Mouse (Mus musculus): ENCODE data around the gene Prickle4.
A peak's percentile ranks its signal among the peaks of the same experiment; 100 is the strongest.

DNA sequence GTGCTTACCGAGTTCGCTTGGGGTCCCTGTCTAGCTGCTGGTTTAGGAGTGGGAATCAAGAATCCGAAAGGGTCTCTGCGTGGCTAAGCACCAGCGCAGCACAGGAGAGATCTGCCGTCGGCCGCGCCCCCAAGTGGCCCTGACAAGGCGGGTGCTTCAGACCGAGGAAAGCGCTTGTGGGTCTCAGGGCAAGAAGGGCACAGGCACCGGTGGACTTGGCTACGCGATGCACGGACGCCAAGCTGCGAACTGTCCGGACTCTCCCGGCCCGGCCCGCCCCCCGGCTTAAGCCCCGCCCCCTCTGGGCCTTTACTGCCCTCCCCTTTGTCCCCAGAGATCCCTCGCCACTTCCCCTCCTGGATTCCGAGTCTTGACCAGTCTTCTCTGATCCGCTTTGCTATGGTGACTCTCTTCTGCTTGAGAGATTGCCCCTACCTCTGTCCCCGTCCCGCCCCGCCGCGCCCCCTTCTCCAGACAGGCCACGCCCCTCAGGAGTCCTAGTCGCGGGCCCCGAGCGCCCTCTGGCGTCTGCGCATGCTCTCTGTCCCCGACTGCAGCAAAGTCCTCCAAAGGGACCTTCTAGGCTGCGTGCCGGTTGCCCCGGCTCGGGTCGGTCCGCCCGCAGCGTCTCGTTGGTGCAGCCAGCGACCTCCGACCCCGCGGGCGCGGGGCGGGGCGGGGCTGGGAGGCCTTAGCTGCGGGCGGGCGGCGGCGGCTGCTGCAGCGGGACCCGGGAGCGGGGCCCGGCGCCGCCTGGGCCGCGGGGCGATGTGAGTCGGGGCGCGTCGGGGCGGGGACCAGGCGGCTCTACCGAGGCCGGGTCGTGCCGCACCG is at the start of gene Prickle4:
- TF ChIP-seq CTCF (IDR thresholded peaks at IDR 0.05; ENCODE audit: borderline replicate concordance, insufficient read depth, low read depth, low read length) (peak; percentile 63), POLR2A (IDR thresholded peaks at IDR 0.05; ENCODE audit: borderline replicate concordance, insufficient read depth, low read length) (no peak)
